Mouse (Mus musculus): ENCODE data around the gene Lin52. TPM values are rescaled to one million over a fixed set of nuclear protein-coding genes. Genes with fewer than 3 reads are reported as not detected.

Lin52 gene
- total RNA-seq, 2 experiments from 2014 or later, result 11.7 to 38.0 TPM

- ATAC-seq (replicated peaks; ENCODE audit: low FRiP score, poor library complexity, severe bottlenecking), result no peak
Observed at GRCm38 (mm10) chr12:84531906-84532829, 80.9 kb downstream of the Lin52 start.

GRCm38 (mm10) chr12:84532830-84533199 lies 81.6 kb downstream of the Lin52 start:
- no peak for ATAC-seq (replicated peaks; ENCODE audit: low FRiP score, poor library complexity, severe bottlenecking)

- no peak for ATAC-seq (replicated peaks; ENCODE audit: low FRiP score, poor library complexity, severe bottlenecking)
Observed at GRCm38 (mm10) chr12:84533706-84534486, 82.7 kb downstream of the Lin52 start.

GRCm38 (mm10) chr12:84539537-84539936 lies 88.3 kb downstream of the Lin52 start:
- ATAC-seq (replicated peaks; ENCODE audit: low FRiP score, poor library complexity, severe bottlenecking), result 0 out of 2 replicates have a peak, but pooled peaks have one; percentile 50

GRCm38 (mm10) chr12:84541391-84541958 lies 90.3 kb downstream of the Lin52 start:
- no peak for ATAC-seq (replicated peaks; ENCODE audit: low FRiP score, poor library complexity, severe bottlenecking)

- peak; percentile 94 for ATAC-seq (replicated peaks; ENCODE audit: low FRiP score, poor library complexity, severe bottlenecking)
Observed at GRCm38 (mm10) chr12:84546028-84546427, 94.8 kb downstream of the Lin52 start.

- ATAC-seq (replicated peaks; ENCODE audit: low FRiP score, poor library complexity, severe bottlenecking), result no peak
Observed at GRCm38 (mm10) chr12:84546577-84547085, 95.4 kb downstream of the Lin52 start.

GRCm38 (mm10) chr12:84548251-84548650 lies 97.0 kb downstream of the Lin52 start:
- no peak for ATAC-seq (replicated peaks; ENCODE audit: low FRiP score, poor library complexity, severe bottlenecking)

GRCm38 (mm10) chr12:84555218-84555617 lies 104.0 kb downstream of the Lin52 start:
- ATAC-seq (replicated peaks; ENCODE audit: low FRiP score, poor library complexity, severe bottlenecking), result no peak

GRCm38 (mm10) chr12:84562558-84562957 lies 111.3 kb downstream of the Lin52 start:
- no peak for ATAC-seq (replicated peaks; ENCODE audit: low FRiP score, poor library complexity, severe bottlenecking)

GRCm38 (mm10) chr12:84567576-84567975 lies 116.4 kb downstream of the Lin52 start:
- no peak for ATAC-seq (replicated peaks; ENCODE audit: low FRiP score, poor library complexity, severe bottlenecking)

GRCm38 (mm10) chr12:84569336-84569970 lies 118.2 kb downstream of the Lin52 start, which contains the start of gene Vsx2:
TSS of gene Vsx2 (plus strand) at chr12:84569762.
- ATAC-seq (replicated peaks; ENCODE audit: low FRiP score, poor library complexity, severe bottlenecking), result no peak

- no peak for ATAC-seq (replicated peaks; ENCODE audit: low FRiP score, poor library complexity, severe bottlenecking)
Observed at GRCm38 (mm10) chr12:84569976-84570693, 118.9 kb downstream of the Lin52 start.

- ATAC-seq (replicated peaks; ENCODE audit: low FRiP score, poor library complexity, severe bottlenecking), result no peak
Observed at GRCm38 (mm10) chr12:84570694-84571415, 119.6 kb downstream of the Lin52 start.

- no peak for ATAC-seq (replicated peaks; ENCODE audit: low FRiP score, poor library complexity, severe bottlenecking)
Observed at GRCm38 (mm10) chr12:84571466-84572340, 120.5 kb downstream of the Lin52 start.

- no peak for ATAC-seq (replicated peaks; ENCODE audit: low FRiP score, poor library complexity, severe bottlenecking)
Observed at GRCm38 (mm10) chr12:84572341-84572720, 121.1 kb downstream of the Lin52 start.

- no peak for ATAC-seq (replicated peaks; ENCODE audit: low FRiP score, poor library complexity, severe bottlenecking)
Observed at GRCm38 (mm10) chr12:84573094-84573493, 121.9 kb downstream of the Lin52 start.
